Mouse (Mus musculus) kidney, embryonic 16.5 days (tissue): Measurements from ENCODE around the gene Kcnn1. TPM values are rescaled to one million over a fixed set of nuclear protein-coding genes. Genes with fewer than 3 reads are reported as not detected.

Experiments
- ATAC-seq: fragments of 200-750 bp; cut with Nextera tagmentation; 2 replicates; pipeline ENCODE4 v1.8.0; 2017; ENCODE audit warnings: moderate TSS enrichment; ENCODE audit not compliant: low FRiP score, low TSS enrichment
- H3K27ac ChIP-seq: fragments of 300-500 bp; sonication (generic); 2 replicates; pipeline ENCODE4 v1.5.1; 2014; ENCODE audit warnings: low read length
- H3K27me3 ChIP-seq: fragments of 300-500 bp; sonication (generic); 2 replicates; pipeline ENCODE4 v1.6.1; 2014; ENCODE audit warnings: low read length, control low read depth, mixed read lengths; ENCODE audit not compliant: insufficient read depth
- H3K36me3 ChIP-seq: fragments of 300-500 bp; sonication (generic); 2 replicates; pipeline ENCODE4 v1.6.1; 2014; ENCODE audit warnings: low read length, control low read depth, mixed read lengths; ENCODE audit not compliant: insufficient read depth
- H3K4me1 ChIP-seq: fragments of 300-500 bp; sonication (generic); 2 replicates; pipeline ENCODE4 v1.6.1; 2014; ENCODE audit warnings: low read length, control low read depth, mixed read lengths; ENCODE audit not compliant: insufficient read depth
- H3K4me2 ChIP-seq: fragments of 300-500 bp; sonication (generic); replicated peaks from 2 replicates; pipeline ENCODE4 v1.6.1; 2014; ENCODE audit warnings: low read depth, low read length
- H3K4me3 ChIP-seq: fragments of 300-500 bp; sonication (generic); 2 replicates; pipeline ENCODE4 v1.5.1; 2014; ENCODE audit warnings: mild to moderate bottlenecking, low read length
- H3K9ac ChIP-seq: fragments of 300-500 bp; sonication (generic); replicated peaks from 2 replicates; pipeline ENCODE4 v1.6.1; 2014; ENCODE audit warnings: low read length
- H3K9me3 ChIP-seq: fragments of 300-500 bp; sonication (generic); 2 replicates; pipeline ENCODE4 v1.6.1; 2016; ENCODE audit warnings: low read length, control low read depth
- WGBS: fragments of 180-500 bp; shearing (Covaris S2); extraction: QIAGEN DNeasy Blood & Tissue Kit; methylation state at CpG from one replicate; pipeline ENCODE4 v1.1.7; 2014; 5-methylcytosine and 5-hydroxymethylcytosine counted together
- polyA plus RNA-seq: library from polyadenylated mRNA; unstranded; fragments of >200 nt; fragmentation: Nextera tagmentation; extraction: Ambion mirVana; gene quantifications from 2 replicates; pipeline ENCODE4 v1.2.1, GENCODE M21; 2015

The Kcnn1 gene
- polyA plus RNA-seq, 1 experiment from 2014 or later, result 2.9 TPM

DNA sequence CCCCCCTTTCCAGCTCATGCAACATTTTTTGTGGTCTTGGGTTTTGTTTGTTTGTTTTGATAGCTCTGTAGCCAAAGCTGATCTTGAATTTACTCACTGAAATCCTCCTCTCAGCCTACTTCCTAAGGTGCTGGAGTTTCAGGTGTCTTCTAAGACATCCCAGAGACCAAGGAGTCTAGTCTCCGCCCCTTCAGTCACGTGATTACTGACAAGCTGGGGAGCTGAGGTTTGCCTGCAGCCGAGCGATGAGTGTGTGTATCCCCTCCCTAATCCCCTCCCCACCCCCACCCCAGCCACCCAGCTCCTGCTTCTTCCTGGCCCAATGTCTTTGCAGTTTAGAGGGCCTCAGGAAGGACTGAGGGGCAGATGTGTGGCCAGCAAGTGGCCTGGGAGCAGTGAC, 5.5 kb downstream of the Kcnn1 start:
- Histone ChIP-seq H3K4me3 (no peak overlapping the region), H3K4me2 (no peak overlapping the region), H3K27me3 (peaks cover 19% of the 10 kb centered on the region), H3K4me1 (peaks cover 28% of the 10 kb centered on the region), H3K9ac (no peak overlapping the region), H3K27ac (no peak overlapping the region), H3K9me3 (no peaks in the 10 kb centered on the region), H3K36me3 (no peaks in the 10 kb centered on the region)
- no peak for ATAC-seq
- WGBS, result 15% methylated on average over 4 of the region's 4 CpGs

DNA sequence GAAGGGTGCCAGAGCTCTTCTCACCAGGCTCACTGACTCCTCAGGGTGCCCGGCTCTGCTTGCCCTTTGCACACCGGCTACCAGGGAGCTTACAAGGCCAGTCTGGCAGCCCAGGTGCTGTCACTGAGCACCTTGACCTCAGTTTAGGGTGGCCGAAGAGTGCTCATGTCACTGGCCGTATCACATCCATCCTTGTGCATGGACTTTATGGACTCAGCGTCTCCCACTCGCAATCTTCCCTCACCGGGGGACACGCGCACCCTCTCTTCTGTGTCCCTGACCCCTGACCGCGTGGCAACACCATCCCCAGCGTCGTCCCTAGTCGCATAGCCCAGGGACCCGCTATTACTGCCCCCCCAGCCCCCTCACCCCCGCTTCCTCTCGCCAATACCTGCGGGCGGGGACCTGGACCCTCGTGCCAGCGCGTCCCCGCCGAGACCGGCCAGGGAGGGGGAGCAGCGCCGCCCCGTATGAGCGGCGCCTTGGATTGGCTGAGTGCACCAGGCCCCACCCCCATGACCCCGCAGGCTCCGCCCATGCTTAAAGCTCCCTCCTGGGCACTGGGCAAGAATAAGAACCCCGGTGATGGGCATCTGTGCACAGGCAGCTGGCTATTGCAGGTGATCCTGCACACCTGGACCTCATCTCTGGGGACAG, 6.4 kb downstream of the Kcnn1 start:
- peak overlapping the region; percentile 92 for H3K4me2 ChIP-seq
- H3K36me3 ChIP-seq, result no peaks in the 10 kb centered on the region
- peak overlapping the region; percentile 54 for H3K4me3 ChIP-seq
- H3K4me1 ChIP-seq, result peaks cover 27% of the 10 kb centered on the region
- no peaks in the 10 kb centered on the region for H3K9me3 ChIP-seq
- WGBS, result 10% methylated on average over 26 of the region's 33 CpGs
- no peak overlapping the region for H3K27ac ChIP-seq
- peak overlapping the region; percentile 65 for H3K9ac ChIP-seq
- H3K27me3 ChIP-seq, result peaks cover 11% of the 10 kb centered on the region
- peak; percentile 76 for ATAC-seq

DNA sequence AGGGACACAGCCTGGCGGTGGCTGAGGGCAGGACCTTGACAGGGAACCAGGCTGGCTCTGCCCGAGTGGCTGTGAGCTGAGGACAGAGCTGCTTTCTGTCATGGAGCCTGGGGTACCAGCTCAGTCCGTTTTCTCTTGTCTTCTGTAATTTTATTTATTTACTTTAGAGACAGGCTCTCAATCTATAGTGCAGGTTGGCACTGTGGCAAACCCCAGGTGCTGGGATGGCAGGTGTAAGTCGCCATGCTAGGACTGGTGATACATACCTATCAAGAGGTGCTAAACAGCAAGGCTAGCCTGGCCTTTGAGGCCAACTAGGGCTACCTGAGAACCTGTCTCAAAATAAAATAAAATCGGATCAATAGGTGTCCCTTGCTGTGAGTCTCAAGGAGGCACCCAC, 7.0 kb downstream of the Kcnn1 start:
- Histone ChIP-seq H3K9me3 (no peaks in the 10 kb centered on the region), H3K4me3 (no peak overlapping the region), H3K4me2 (no peak overlapping the region), H3K9ac (no peak overlapping the region), H3K4me1 (peaks cover 25% of the 10 kb centered on the region), H3K27ac (no peak overlapping the region), H3K36me3 (no peaks in the 10 kb centered on the region), H3K27me3 (0 out of 2 replicates have a peak, but pooled peaks cover 5% of the 10 kb centered on the region)
- 67% methylated on average over 5 of the region's 5 CpGs for WGBS
- ATAC-seq, result no peak

DNA sequence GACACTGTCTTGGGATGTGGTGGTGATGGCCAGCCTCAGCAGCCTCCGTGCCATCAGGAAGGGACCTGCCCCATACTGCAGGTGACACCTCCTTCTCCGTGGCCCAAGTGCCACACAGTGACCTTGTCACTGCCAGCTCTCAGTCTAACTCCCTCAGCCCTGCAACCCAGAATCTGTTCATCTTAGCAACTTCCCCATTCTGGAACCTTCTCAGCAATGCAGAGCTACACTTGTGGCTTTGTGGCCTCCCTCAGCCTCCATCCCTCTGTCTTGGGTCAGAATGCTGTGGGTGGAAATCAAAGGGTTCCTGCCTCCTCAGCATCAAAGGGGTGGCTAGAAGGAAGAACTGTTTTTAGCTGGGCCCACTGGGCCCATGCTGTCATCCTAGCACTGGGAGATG, 9.2 kb downstream of the Kcnn1 start:
- no peaks in the 10 kb centered on the region for H3K9me3 ChIP-seq
- 0 out of 2 replicates have a peak, but pooled peaks cover 5% of the 10 kb centered on the region for H3K27me3 ChIP-seq
- H3K27ac ChIP-seq, result no peak overlapping the region
- 87% methylated on average over 2 of the region's 2 CpGs for WGBS
- ATAC-seq, result no peak
- no peaks in the 10 kb centered on the region for H3K36me3 ChIP-seq
- H3K9ac ChIP-seq, result no peak overlapping the region
- H3K4me2 ChIP-seq, result no peak overlapping the region
- peaks cover 25% of the 10 kb centered on the region for H3K4me1 ChIP-seq
- no peak overlapping the region for H3K4me3 ChIP-seq

DNA sequence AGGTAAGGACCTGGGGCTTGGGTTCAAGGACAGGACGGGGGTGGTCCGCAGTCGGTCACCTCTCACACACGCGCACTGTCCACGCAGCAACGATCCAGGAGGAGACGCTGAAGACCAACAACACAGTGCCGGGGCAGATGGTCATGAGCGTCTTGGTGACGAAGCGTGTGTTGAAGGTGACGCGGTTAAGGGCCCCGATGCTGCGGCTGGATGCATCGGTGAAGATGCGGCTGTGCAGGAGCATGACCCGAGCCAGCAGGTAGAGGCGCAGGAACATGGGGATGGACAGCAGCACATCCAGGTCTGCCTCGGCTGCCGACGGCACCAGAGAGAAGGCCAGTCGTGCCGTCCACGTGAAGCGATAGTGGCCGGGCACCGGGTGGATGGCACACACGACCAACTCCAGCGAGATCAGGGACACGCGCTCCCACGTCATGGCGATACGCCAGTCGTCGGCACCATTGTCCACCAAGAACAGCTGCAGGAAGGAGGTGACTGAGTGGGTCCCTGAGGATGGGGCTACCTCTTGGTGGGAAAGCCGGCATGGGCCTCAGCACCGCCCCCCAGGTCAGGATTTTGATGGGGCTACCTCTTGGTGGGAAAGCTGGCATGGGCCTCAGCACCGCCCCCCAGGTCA, 10.3 kb downstream of the Kcnn1 start:
- 91% methylated on average over 41 of the region's 41 CpGs for WGBS

DNA sequence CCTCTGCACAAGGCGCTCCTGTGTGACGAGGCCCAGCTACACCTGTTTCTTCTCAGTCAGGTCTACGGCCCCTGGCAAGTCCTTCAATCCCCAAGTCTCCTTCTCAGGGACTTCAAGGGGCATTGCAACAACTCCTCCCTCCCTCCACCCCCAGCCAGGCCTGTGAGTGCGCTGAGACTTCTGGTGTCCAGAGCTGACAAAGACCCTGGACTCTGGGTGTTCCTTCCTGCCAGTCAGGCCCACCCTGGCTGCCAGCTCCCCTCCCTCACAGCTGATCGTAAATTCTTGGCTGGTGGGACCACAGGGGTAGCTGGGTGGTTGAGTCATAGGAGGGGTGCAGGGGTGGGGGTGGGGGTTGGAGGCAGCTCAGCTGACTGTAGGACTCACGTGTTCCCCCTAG, 11.2 kb downstream of the Kcnn1 start:
- WGBS, result 32% methylated on average over 6 of the region's 6 CpGs
- Histone ChIP-seq H3K4me1 (peaks cover 9% of the 10 kb centered on the region), H3K36me3 (no peaks in the 10 kb centered on the region), H3K4me2 (no peak overlapping the region), H3K27me3 (0 out of 2 replicates have a peak, but pooled peaks cover 5% of the 10 kb centered on the region), H3K4me3 (no peak overlapping the region), H3K9me3 (no peaks in the 10 kb centered on the region), H3K9ac (peak overlapping the region; percentile 39; the same call in 1 of the 2 replicates), H3K27ac (no peak overlapping the region; the same call in 1 of the 2 replicates)
- ATAC-seq, result no peak

More for the DNA sequence above, 10.3 kb downstream of the Kcnn1 start:
- H3K4me2 ChIP-seq, result no peak overlapping the region
- H3K9ac ChIP-seq, result no peak overlapping the region
- H3K4me1 ChIP-seq, result peaks cover 17% of the 10 kb centered on the region
- no peaks in the 10 kb centered on the region for H3K36me3 ChIP-seq
- H3K4me3 ChIP-seq, result no peak overlapping the region
- ATAC-seq, result no peak
- 0 out of 2 replicates have a peak, but pooled peaks cover 5% of the 10 kb centered on the region for H3K27me3 ChIP-seq
- H3K27ac ChIP-seq, result no peak overlapping the region
- H3K9me3 ChIP-seq, result no peaks in the 10 kb centered on the region

DNA sequence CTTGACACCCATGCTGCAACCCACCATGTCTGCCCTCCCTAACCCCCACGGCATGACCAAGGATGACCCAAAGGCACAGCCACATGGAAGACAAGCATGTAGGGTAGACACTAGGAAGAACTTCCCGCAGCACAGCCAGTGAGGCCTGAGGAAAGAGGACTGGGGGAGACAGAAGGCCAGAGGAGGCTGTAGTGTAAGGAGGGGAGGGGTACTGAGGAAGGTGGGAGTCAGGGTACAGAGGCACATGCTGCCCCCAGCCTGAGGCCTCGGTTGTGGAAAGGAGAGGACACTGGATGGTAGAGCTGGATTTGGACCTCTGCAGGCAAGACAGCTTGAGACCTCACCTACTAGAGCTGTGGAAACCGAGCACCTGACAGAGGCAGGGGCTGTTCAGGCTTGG, 12.1 kb downstream of the Kcnn1 start:
- H3K4me3 ChIP-seq, result no peak overlapping the region
- 81% methylated on average over 4 of the region's 4 CpGs for WGBS

DNA sequence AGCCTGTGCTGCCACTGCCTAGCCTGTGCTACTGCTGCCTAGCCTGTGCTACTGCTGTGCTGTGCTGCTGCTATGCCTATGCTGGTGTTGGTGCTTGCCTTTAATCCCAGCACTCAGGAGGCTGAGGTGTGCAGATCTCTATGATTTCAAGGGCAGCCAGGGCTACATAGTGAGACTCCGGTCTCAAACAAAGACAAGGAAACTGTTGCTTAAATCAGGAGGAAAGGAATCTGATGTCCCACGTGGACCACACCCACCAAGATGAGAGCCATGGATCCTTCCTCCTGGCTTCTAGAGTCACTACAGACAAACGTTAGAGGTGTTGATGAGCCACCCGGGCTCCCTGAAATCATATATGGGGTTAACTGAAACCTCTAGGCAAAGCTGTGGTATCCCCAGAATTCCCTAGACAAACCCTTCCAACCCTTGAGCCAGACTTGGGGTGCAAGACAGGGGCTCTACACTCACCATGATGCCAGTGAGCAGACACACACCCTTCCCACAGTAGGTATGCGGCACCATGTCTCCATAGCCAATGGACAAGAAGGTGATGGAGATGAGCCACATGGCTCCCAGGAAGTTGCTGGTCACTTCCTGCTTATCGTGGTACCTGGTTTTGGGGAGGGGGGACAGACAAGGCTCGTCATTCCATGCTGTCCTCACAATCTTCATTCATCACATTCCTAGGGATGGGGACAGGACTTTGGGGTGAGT, 12.8 kb downstream of the Kcnn1 start:
- Histone ChIP-seq H3K4me3 (no peak overlapping the region), H3K9ac (no peak overlapping the region), H3K27ac (no peak overlapping the region), H3K9me3 (no peaks in the 10 kb centered on the region), H3K27me3 (no peaks in the 10 kb centered on the region), H3K4me2 (no peak overlapping the region), H3K36me3 (no peaks in the 10 kb centered on the region), H3K4me1 (peaks cover 3% of the 10 kb centered on the region; the same call in 1 of the 2 replicates)
- ATAC-seq, result no peak
- WGBS, result 78% methylated on average over 7 of the region's 7 CpGs

More for the DNA sequence above, 12.1 kb downstream of the Kcnn1 start:
- Histone ChIP-seq H3K27ac (no peak overlapping the region), H3K4me1 (peaks cover 3% of the 10 kb centered on the region; the same call in 1 of the 2 replicates), H3K4me2 (no peak overlapping the region), H3K9ac (no peak overlapping the region), H3K9me3 (no peaks in the 10 kb centered on the region), H3K36me3 (no peaks in the 10 kb centered on the region), H3K27me3 (no peaks in the 10 kb centered on the region)
- ATAC-seq, result no peak

DNA sequence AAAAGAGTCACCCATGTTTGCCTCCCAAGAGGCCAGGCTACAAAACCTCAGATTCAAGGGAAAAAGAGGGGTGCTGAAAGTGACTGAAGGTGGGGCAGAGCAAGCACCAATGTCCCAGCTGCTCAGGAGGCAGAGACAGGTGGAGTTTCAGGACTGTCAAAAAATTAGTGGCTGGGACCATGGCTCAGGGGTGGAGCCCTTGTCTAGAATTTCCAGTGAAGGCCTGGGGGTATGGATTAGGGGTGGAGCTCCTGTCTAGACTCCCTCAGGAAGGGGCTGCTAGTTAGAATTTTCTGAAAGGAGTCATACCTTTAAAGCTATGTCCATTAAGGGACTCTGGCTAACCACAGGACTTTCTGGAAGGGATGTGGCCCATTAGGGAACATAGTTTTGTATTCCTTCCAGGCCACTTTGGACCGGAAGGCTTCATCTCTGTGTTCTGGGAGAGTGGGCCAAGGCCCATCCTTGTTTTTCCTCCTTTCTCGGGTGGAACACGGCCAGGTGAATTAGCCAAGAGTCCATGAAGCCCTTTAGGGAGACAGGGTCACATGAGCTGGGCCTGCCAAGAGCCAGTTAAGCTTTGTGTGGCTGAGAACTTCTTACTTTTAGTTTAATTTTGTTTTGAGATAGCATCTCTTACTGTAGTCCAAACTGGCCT, 13.6 kb downstream of the Kcnn1 start:
- Histone ChIP-seq H3K9me3 (no peaks in the 10 kb centered on the region), H3K4me2 (no peak overlapping the region), H3K36me3 (no peaks in the 10 kb centered on the region), H3K4me1 (peaks cover 3% of the 10 kb centered on the region; the same call in 1 of the 2 replicates), H3K9ac (no peak overlapping the region), H3K27ac (no peak overlapping the region), H3K27me3 (no peaks in the 10 kb centered on the region), H3K4me3 (no peak overlapping the region)
- WGBS, result 80% methylated on average over 3 of the region's 3 CpGs
- ATAC-seq, result no peak
